Mouse (Mus musculus) myocyte (in vitro differentiated cells): ENCODE measurements around the gene Zmynd10.

ENCODE experiments used
- MYOG ChIP-seq, 3 experiments: IDR thresholded peaks; one replicate each; pipeline ENCODE4 v1.6.1; 2011; ENCODE audit warnings: control low read depth in 2 of 3, low read depth in 2 of 3, mild to moderate bottlenecking in 2 of 3; ENCODE audit not compliant: insufficient read length in 2 of 3, control insufficient read depth in 1 of 3, insufficient read depth in 1 of 3
- POLR2A ChIP-seq: IDR thresholded peaks from one replicate; pipeline ENCODE4 v1.6.1; 2011; ENCODE audit warnings: low read depth, mild to moderate bottlenecking, control low read depth, moderate library complexity; ENCODE audit not compliant: insufficient read length
- TCF3 ChIP-seq: IDR thresholded peaks from one replicate; pipeline ENCODE4 v1.6.1; 2011; ENCODE audit warnings: low read depth, control low read depth; ENCODE audit not compliant: insufficient read length
- USF1 ChIP-seq: IDR thresholded peaks from one replicate; pipeline ENCODE4 v1.6.1; 2011; ENCODE audit warnings: low read depth, mild to moderate bottlenecking, control low read depth, moderate library complexity

DNA sequence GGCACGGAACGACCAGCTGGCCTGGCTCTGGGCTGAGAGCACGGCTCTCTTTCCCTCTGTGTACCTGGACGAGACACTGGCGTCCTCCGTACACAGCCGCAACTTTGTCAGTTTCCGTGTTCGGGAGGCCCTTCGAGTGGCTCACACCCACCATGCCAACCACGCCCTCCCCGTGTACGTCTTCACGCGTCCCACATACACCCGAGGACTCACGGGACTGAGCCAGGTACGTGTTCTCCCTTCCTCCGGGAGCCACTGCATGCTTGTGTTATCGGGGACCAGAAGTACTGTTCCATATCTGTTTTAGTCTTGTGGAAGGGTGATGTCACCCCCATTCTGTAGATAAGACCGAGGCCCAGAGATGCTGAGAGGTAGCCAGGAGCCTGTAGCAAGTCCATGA lies 23.7 kb downstream of the Zmynd10 start:
- TF ChIP-seq TCF3: no peak
- TF ChIP-seq POLR2A: no peak
- TF ChIP-seq USF1: no peak
- TF ChIP-seq MYOG (IDR thresholded peaks at IDR 0.05; ENCODE audit: control insufficient read depth in 1 of 3, insufficient read depth in 1 of 3, insufficient read length in 2 of 3, low read depth in 2 of 3): no peak
